Mouse (Mus musculus) adrenal gland, adult 18-20 months (tissue): ENCODE data around the gene Ptger4. TPM values are rescaled to one million over a fixed set of nuclear protein-coding genes. Genes with fewer than 3 reads are reported as not detected.

ENCODE experiments used
- DNase-seq, 2 experiments: peaks; one replicate each; pipeline ENCODE4 v3.0.0; 2021 to 2022; ENCODE audit warnings: low spot score in 2 of 2
- long read RNA-seq, 2 experiments: library from polyadenylated mRNA; stranded (forward); transcript quantifications; one replicate each; pipeline ENCODE4 v2.0.0; 2021
- total RNA-seq, 2 experiments: library from RNA; stranded (reverse); gene quantifications; 1 replicate in 1 of 2; 2 replicates in 1 of 2; pipeline ENCODE4 v1.2.3; 2021

Gene Ptger4
- total RNA-seq = 1 to 10 TPM; 1.1 to 1.3 TPM
- long read RNA-seq, experiment 1 = 0 reads
- long read RNA-seq, experiment 2, partial matches to known transcripts = 0 of 3 reads
- long read RNA-seq, experiment 2, other reads (novel, unspliced or antisense) = 3 of 3 reads

- DNase-seq = peak; percentile 86 to 88
These were observed at the start of gene Ptger4 for GRCm38 (mm10) chr15:5243959-5244905. Gene Ptger4, minus strand, starts transcription at chr15:5244187.

- DNase-seq = no peak
These were observed 44.4 kb upstream of the Ptger4 start for GRCm38 (mm10) chr15:5288412-5288811.

DNA sequence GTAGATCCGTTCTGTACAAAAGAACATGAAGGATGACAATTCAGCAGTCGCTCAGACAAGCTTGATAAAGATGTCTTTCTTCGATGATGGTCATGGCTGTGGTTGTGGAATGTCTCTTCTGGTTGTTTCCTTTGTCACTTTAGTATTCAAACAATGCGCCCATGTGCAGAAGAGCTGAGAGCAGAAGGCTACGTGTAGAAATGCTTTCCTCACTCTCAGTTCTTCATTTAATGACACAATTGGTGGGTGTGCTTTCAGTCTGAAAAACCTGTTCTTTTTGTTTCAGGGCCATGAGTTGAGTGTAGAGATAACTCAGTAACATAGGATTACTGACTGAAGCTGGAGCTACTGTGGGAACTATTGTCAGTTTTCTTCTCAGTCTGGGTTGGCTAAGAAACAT lies 43.1 kb upstream of the Ptger4 start:
- DNase-seq = no peak

GRCm38 (mm10) chr15:5281316-5281715 lies 37.3 kb upstream of the Ptger4 start:
- no peak for DNase-seq

GRCm38 (mm10) chr15:5279831-5280230 lies 35.8 kb upstream of the Ptger4 start:
- DNase-seq = no peak

DNA sequence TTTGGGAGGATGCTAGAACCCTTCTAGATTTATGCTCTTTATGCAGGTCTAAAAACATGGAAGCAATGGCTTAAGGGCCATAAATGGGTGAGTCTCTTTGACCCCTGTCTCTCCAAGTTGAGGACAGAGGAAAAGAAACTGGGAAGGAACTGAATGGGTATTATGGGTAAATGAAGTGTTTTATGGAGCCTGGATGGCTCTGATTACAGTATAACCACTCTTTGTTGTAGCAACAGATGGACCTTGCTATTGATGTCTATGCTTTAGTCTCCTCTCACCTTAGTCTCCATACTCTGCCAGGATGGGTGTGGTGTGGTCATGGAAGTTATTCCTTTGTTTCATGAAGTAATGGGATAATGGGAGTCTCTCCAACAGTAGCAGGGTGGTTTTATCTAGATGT lies 34.5 kb upstream of the Ptger4 start:
- no peak for DNase-seq

DNA sequence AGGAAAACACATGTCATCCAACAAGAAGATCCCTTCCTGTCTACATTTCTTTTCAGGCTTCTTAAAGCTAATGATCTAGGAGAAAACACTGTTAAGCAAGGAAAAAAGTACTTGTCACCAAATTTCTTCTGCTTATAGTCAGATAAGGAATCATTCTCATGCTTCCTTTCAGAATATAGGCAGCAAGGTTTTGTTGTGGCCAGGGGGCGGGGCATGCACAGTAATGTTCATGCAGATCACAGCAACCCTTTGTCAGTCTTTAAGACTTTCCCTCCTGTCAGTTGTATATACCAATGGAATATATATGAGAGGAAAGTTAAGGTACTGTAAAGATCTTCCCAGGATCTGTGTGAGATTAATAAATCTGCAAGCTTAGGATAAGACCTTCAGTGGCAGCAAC lies 30.0 kb upstream of the Ptger4 start:
- DNase-seq = no peak

- no peak for DNase-seq
These were observed 22.1 kb upstream of the Ptger4 start for GRCm38 (mm10) chr15:5266095-5266494.

DNA sequence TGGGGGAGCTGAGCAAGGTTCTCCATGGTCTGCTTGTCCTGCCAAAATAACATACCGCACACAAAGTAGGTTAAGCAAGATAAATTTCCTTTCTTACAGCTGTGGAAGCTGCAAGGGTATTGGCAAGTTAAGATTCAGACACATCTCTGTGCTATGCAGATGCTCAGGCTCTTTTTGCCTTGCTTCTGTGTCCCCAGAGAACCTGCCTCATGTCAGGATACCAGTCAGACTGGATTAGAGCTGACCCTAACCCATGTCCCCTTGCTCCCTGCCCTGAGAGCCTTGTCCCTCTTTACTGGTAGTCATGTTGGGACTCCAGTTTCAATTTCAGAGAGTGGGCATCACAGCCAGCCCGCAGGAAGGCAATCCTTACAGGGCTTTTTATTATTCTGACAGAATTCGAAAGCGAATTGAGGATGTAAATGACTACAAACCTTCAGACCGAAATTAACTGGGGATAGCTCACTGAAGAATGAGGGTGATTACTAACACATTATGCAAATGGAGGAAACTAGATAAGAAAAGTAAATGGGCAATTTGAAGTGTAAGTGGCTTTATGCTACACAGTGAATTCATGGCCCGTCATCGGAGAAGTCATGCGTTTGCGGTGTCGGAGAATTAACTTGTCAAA lies 19.0 kb upstream of the Ptger4 start:
- DNase-seq = no peak

GRCm38 (mm10) chr15:5262095-5262667 lies 18.2 kb upstream of the Ptger4 start:
- DNase-seq = no peak

- no peak for DNase-seq
These were observed 17.0 kb upstream of the Ptger4 start for GRCm38 (mm10) chr15:5261004-5261403.

DNA sequence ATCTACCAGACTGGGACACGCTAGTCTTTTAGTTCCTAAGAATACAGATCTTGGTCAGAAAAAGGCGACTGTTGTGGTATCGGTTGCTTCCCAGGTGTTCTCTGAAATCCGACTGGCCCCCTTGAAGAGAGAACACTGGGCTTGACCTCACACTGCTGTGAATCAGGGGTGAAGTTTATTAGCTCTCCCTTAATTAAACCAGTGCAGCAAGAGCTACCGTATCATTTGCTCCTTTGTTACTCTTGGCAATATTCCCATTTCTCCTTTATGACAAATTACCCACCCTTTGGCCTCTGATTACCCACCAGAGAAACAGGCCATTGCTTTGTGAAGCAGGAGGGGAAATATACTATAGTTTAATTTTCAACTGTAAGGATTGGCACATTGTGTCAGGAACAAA lies 16.2 kb upstream of the Ptger4 start:
- no peak for DNase-seq

DNA sequence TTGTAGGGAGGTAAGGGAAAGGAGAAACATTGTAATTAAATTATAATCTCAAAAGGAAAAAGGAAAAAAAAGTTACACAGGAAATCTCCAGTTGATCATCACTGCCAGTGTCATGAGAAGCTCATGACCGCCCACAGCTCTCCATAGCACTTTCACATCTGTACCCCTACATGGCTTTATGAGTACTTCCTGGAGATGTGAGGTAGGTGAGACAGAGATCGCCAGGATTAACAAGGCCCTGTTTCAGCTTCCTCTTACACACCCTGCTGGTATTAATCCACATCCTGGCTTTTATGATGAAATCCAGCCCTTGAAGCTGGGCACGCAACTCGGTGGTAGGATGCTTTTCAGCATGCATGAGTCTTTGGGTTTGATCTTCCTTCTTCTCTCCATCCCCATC lies 6.2 kb upstream of the Ptger4 start:
- no peak for DNase-seq

GRCm38 (mm10) chr15:5243036-5243958 lies 690 bp downstream of the Ptger4 start:
- no peak for DNase-seq

- peak; percentile 12 to 29 for DNase-seq
These were observed 1.5 kb downstream of the Ptger4 start for GRCm38 (mm10) chr15:5242241-5243035.

DNA sequence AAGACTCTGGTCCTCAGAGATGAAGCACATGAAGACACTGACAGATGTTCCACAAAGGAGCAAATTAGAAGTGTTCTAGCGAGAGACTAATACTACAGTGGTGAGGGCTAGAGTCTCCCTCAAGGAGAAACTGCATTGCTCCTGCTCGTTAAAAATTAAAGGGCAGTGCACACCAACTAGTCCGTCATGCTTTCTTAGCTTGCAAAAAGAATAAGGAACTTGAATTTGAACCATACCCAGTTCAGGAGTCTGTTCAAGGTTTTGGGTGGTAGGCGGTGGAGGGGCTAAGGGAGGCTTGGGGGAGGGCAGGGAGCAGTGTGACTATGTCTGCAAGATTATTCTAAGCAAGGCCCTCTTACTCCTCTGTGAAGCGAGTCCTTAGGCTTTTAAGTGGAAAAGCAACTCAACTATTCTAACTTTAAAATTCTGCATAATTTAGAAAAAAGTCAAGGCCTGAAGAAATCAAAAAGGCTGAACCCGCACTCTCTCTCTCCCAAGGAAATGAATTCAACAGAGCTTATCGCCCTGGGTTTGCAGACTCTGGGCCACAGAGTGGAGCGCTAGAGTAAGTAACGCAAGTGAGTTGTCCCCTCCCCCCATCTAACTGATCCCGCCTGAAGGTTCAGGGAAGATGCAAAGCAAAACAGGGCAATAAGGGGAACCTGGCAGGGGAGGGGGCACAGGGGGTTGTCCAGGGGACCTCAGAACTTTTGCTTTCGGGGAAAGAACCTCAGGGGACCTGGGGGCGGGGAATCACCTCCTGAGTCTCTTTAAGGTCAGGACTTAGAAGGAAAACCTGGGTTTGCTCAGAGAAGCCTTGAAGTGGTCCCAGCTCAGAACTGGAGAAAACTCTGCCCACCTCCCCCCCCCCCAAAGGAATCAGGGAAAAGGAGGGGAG lies 2.4 kb downstream of the Ptger4 start:
- DNase-seq = no peak

DNA sequence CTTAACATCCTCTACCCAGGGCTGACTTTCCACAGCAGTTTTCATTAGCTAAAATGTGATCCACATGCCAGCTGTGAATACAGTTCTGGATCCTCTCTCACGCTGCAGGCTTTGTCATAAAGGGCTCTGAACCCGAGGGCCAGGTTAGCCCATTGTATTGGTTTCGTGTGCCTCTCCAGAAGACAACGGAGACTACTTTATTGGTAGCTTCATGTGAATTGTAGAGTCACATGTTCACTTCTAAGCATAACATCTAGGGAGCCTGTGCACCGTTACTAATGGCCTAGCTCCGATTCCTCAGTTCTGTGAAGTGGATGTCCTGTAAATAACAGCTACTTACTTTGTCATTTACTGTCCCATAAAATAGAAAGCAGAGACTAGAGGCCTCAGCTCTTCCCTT lies 3.6 kb downstream of the Ptger4 start:
- DNase-seq = no peak

DNA sequence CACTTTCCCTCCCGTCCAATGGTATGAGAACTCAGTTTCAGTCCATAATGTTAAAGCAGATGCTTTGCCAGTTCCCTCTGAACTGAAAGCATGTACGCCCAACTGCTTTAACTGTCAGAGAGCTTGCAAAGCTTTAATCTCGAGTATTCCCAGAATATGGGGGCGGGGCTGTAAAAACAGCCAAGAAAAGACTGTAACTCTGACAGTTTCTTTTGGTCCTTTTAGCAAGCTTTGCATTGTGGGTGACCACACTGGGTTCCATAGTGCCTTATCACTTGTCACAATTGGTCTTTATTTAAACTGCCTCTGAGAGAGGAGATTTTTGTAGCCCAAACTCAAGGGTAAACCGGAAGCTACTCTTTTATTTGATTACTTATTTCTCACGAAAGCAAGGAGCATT lies 4.1 kb downstream of the Ptger4 start:
- DNase-seq = no peak

- DNase-seq = no peak
These were observed 4.6 kb downstream of the Ptger4 start for GRCm38 (mm10) chr15:5239361-5239760.
